Mouse (Mus musculus) left cerebral cortex, postnatal 14 days (tissue): ENCODE measurements around the gene Habp2. TPM values are rescaled to one million over a fixed set of nuclear protein-coding genes. Genes with fewer than 3 reads are reported as not detected.
"Not testable (repeated sequence)": the region's sequence is repeated elsewhere in the genome, so short reads cannot be mapped to it uniquely, and the experiment has no call there.

Experiments used
- DNase-seq, 2 experiments: peaks; one replicate each; pipeline ENCODE4 v3.0.0; 2021 to 2022; ENCODE audit warnings: low spot score in 2 of 2, mixed read lengths in 1 of 2
- intact Hi-C: fragments of 180-260 bp; cut with DNase I; formaldehyde crosslinking; loops from one replicate; pipeline ENCODE4 v1.15.1; 2025
- total RNA-seq, 2 experiments: library from RNA; stranded (reverse); gene quantifications; 2 replicates each; pipeline ENCODE4 v1.2.3; 2021

Gene Habp2
- total RNA-seq, 2 experiments from 2014 or later = not detected

GRCm38 (mm10) chr19:56355201-56355600 lies 68.3 kb downstream of the Habp2 start:
- intact Hi-C loops = no loop called here
- no peak for DNase-seq

- intact Hi-C loops = no loop called here
- peak; percentile 64 to 79 for DNase-seq
Observed at GRCm38 (mm10) chr19:56356480-56357373, 69.8 kb downstream of the Habp2 start.

- DNase-seq, intact Hi-C loops: not testable (repeated sequence)
Observed at GRCm38 (mm10) chr19:56357374-56357708, 70.4 kb downstream of the Habp2 start.

- intact Hi-C loops = no loop called here
- DNase-seq = no peak
Observed at GRCm38 (mm10) chr19:56358890-56359289, 72.0 kb downstream of the Habp2 start.

- no peak for DNase-seq
- intact Hi-C loops = no loop called here
Observed at GRCm38 (mm10) chr19:56363721-56364460, 77.0 kb downstream of the Habp2 start.

- intact Hi-C loops = no loop called here
- DNase-seq = no peak
Observed at GRCm38 (mm10) chr19:56364563-56364962, 77.6 kb downstream of the Habp2 start.

GRCm38 (mm10) chr19:56366168-56366567 lies 79.2 kb downstream of the Habp2 start:
- intact Hi-C loops = no loop called here
- DNase-seq = no peak

- intact Hi-C loops = no loop called here
- peak in 1 of 2 experiments; percentile 40 for DNase-seq
Observed at GRCm38 (mm10) chr19:56366625-56367024, 79.7 kb downstream of the Habp2 start.

- intact Hi-C loops = no loop called here
- peak; percentile 28 to 35 for DNase-seq
Observed at GRCm38 (mm10) chr19:56367778-56368177, 80.8 kb downstream of the Habp2 start.

GRCm38 (mm10) chr19:56368912-56369311 lies 82.0 kb downstream of the Habp2 start:
- intact Hi-C loops = no loop called here
- DNase-seq = no peak

Other genes with a start within 250 kb of the Habp2 start
- gene Nrap, start 102.9 kb downstream of the Habp2 start, total RNA-seq = under 1 TPM; 0.47 to 0.48 TPM
- gene Casp7, start 110.0 kb downstream of the Habp2 start, total RNA-seq = 1 to 10 TPM; 6.6 to 6.8 TPM
- gene Plekhs1, start 174.5 kb downstream of the Habp2 start, total RNA-seq = 1 to 10 TPM in 1 of 2 experiments, under 1 TPM in 1; 0.76 to 1.8 TPM